Mouse (Mus musculus): Measurements from ENCODE around the gene Ctsk. TPM values are rescaled to one million over a fixed set of nuclear protein-coding genes. Genes with fewer than 3 reads are reported as not detected.

The Ctsk gene
- 3.2 and 4.3 TPM in 2 replicates for polyA plus RNA-seq (2015; fragmentation: Nextera tagmentation; extraction: Ambion mirVana)

- Histone ChIP-seq H3K4me2 (no peak within 1 kb of the TSS), H3K9me3 (replicated peaks) (no peaks in the 10 kb centered on the region), H3K27me3 (no peaks in the 10 kb centered on the region), H3K4me3 (no peak within 1 kb of the TSS), H3K36me3 (ENCODE audit: poor library complexity, severe bottlenecking) (peaks cover 32% of the 10 kb centered on the region), H3K9ac (no peak within 1 kb of the TSS), H3K27ac (no peak within 1 kb of the TSS), H3K4me1 (0 out of 2 replicates have a peak, but pooled peaks cover 3% of the 10 kb centered on the region)
- ATAC-seq, result no peak
- WGBS, result 91% methylated on average over 7 of the region's 7 CpGs
These were observed at the start of gene Ctsk for GRCm38 (mm10) chr3:95499024-95499423. Gene Ctsk (plus strand): TSS chr3:95499256.

- H3K4me1 ChIP-seq, result no peaks in the 10 kb centered on the region
- no peaks in the 10 kb centered on the region for H3K27me3 ChIP-seq
- no peak overlapping the region for H3K27ac ChIP-seq
- no peak overlapping the region for H3K4me2 ChIP-seq
- 61% methylated on average over 1 of the region's 1 CpGs for WGBS
- no peak overlapping the region for H3K4me3 ChIP-seq
- no peak for ATAC-seq
- H3K36me3 ChIP-seq (ENCODE audit: poor library complexity, severe bottlenecking), result peaks cover 40% of the 10 kb centered on the region
- H3K9me3 ChIP-seq (replicated peaks), result no peaks in the 10 kb centered on the region
- no peak overlapping the region for H3K9ac ChIP-seq
These were observed 48.6 kb upstream of the Ctsk start for GRCm38 (mm10) chr3:95450408-95450807.

- Histone ChIP-seq H3K9ac (no peak overlapping the region), H3K27ac (no peak overlapping the region), H3K9me3 (replicated peaks) (no peaks in the 10 kb centered on the region), H3K4me1 (no peaks in the 10 kb centered on the region), H3K27me3 (no peaks in the 10 kb centered on the region), H3K36me3 (ENCODE audit: poor library complexity, severe bottlenecking) (peaks cover 40% of the 10 kb centered on the region), H3K4me3 (no peak overlapping the region), H3K4me2 (no peak overlapping the region)
- WGBS, result 92% methylated on average over 3 of the region's 3 CpGs
- ATAC-seq, result no peak
These were observed 48.1 kb upstream of the Ctsk start for GRCm38 (mm10) chr3:95450915-95451314.

- Histone ChIP-seq H3K4me3 (no peak overlapping the region), H3K9ac (no peak overlapping the region), H3K27me3 (no peaks in the 10 kb centered on the region), H3K9me3 (replicated peaks) (no peaks in the 10 kb centered on the region), H3K4me1 (no peaks in the 10 kb centered on the region), H3K4me2 (no peak overlapping the region), H3K36me3 (ENCODE audit: poor library complexity, severe bottlenecking) (peaks cover 35% of the 10 kb centered on the region), H3K27ac (no peak overlapping the region)
- 97% methylated on average over 5 of the region's 5 CpGs for WGBS
- ATAC-seq, result no peak
These were observed 42.7 kb upstream of the Ctsk start for GRCm38 (mm10) chr3:95456367-95456766.

GRCm38 (mm10) chr3:95457758-95458157 is 41.3 kb upstream of the Ctsk start:
- no peaks in the 10 kb centered on the region for H3K4me1 ChIP-seq
- WGBS, result 87% methylated on average over 3 of the region's 3 CpGs
- H3K4me2 ChIP-seq, result no peak overlapping the region
- peaks cover 31% of the 10 kb centered on the region for H3K36me3 ChIP-seq (ENCODE audit: poor library complexity, severe bottlenecking)
- no peak for ATAC-seq
- H3K4me3 ChIP-seq, result no peak overlapping the region
- no peak overlapping the region for H3K27ac ChIP-seq
- no peaks in the 10 kb centered on the region for H3K9me3 ChIP-seq (replicated peaks)
- no peaks in the 10 kb centered on the region for H3K27me3 ChIP-seq
- H3K9ac ChIP-seq, result no peak overlapping the region

GRCm38 (mm10) chr3:95459381-95459780 is 39.7 kb upstream of the Ctsk start:
- H3K9me3 ChIP-seq (replicated peaks), result no peaks in the 10 kb centered on the region
- H3K9ac ChIP-seq, result no peak overlapping the region
- WGBS, result 69% methylated on average over 1 of the region's 1 CpGs
- H3K27me3 ChIP-seq, result no peaks in the 10 kb centered on the region
- no peak for ATAC-seq
- no peaks in the 10 kb centered on the region for H3K4me1 ChIP-seq
- peaks cover 16% of the 10 kb centered on the region for H3K36me3 ChIP-seq (ENCODE audit: poor library complexity, severe bottlenecking)
- H3K27ac ChIP-seq, result no peak overlapping the region
- H3K4me2 ChIP-seq, result no peak overlapping the region
- H3K4me3 ChIP-seq, result no peak overlapping the region

- Histone ChIP-seq H3K9me3 (replicated peaks) (no peaks in the 10 kb centered on the region), H3K4me3 (no peak overlapping the region)
- ATAC-seq, result no peak
These were observed 35.2 kb upstream of the Ctsk start for GRCm38 (mm10) chr3:95463852-95464251.

GRCm38 (mm10) chr3:95478966-95479365 is 20.1 kb upstream of the Ctsk start:
- no peak for ATAC-seq
- 96% methylated on average over 1 of the region's 1 CpGs for WGBS
- H3K36me3 ChIP-seq (ENCODE audit: poor library complexity, severe bottlenecking), result peaks cover 66% of the 10 kb centered on the region

More at GRCm38 (mm10) chr3:95463852-95464251, 35.2 kb upstream of the Ctsk start:
- Histone ChIP-seq H3K4me2 (no peak overlapping the region), H3K4me1 (no peaks in the 10 kb centered on the region), H3K27me3 (no peaks in the 10 kb centered on the region), H3K36me3 (ENCODE audit: poor library complexity, severe bottlenecking) (peaks cover 28% of the 10 kb centered on the region), H3K27ac (no peak overlapping the region), H3K9ac (no peak overlapping the region)

GRCm38 (mm10) chr3:95486421-95486820 is 12.6 kb upstream of the Ctsk start:
- Histone ChIP-seq H3K4me3 (no peak overlapping the region), H3K4me2 (no peak overlapping the region), H3K4me1 (no peaks in the 10 kb centered on the region), H3K27ac (no peak overlapping the region), H3K9me3 (replicated peaks) (no peaks in the 10 kb centered on the region), H3K36me3 (ENCODE audit: poor library complexity, severe bottlenecking) (peaks cover 67% of the 10 kb centered on the region), H3K9ac (no peak overlapping the region), H3K27me3 (no peaks in the 10 kb centered on the region)
- WGBS, result 91% methylated on average over 2 of the region's 2 CpGs
- ATAC-seq, result no peak

More at GRCm38 (mm10) chr3:95478966-95479365, 20.1 kb upstream of the Ctsk start:
- H3K27ac ChIP-seq, result no peak overlapping the region
- no peaks in the 10 kb centered on the region for H3K27me3 ChIP-seq
- no peak overlapping the region for H3K9ac ChIP-seq
- no peaks in the 10 kb centered on the region for H3K4me1 ChIP-seq
- no peaks in the 10 kb centered on the region for H3K9me3 ChIP-seq (replicated peaks)
- no peak overlapping the region for H3K4me2 ChIP-seq
- no peak overlapping the region for H3K4me3 ChIP-seq

- 93% methylated on average over 3 of the region's 3 CpGs for WGBS
- Histone ChIP-seq H3K4me3 (no peak overlapping the region), H3K36me3 (ENCODE audit: poor library complexity, severe bottlenecking) (peaks cover 73% of the 10 kb centered on the region)
These were observed 10.4 kb upstream of the Ctsk start for GRCm38 (mm10) chr3:95488679-95489078.

GRCm38 (mm10) chr3:95490238-95490637 is 8.8 kb upstream of the Ctsk start:
- Histone ChIP-seq H3K27me3 (no peaks in the 10 kb centered on the region), H3K9ac (no peak overlapping the region), H3K27ac (no peak overlapping the region), H3K36me3 (ENCODE audit: poor library complexity, severe bottlenecking) (peaks cover 85% of the 10 kb centered on the region), H3K4me3 (no peak overlapping the region), H3K4me1 (no peaks in the 10 kb centered on the region), H3K4me2 (no peak overlapping the region), H3K9me3 (replicated peaks) (no peaks in the 10 kb centered on the region)
- 96% methylated on average over 2 of the region's 2 CpGs for WGBS
- ATAC-seq, result no peak

More at GRCm38 (mm10) chr3:95488679-95489078, 10.4 kb upstream of the Ctsk start:
- ATAC-seq, result no peak
- Histone ChIP-seq H3K4me1 (no peaks in the 10 kb centered on the region), H3K9ac (no peak overlapping the region), H3K27me3 (no peaks in the 10 kb centered on the region), H3K9me3 (replicated peaks) (no peaks in the 10 kb centered on the region), H3K4me2 (no peak overlapping the region), H3K27ac (no peak overlapping the region)

GRCm38 (mm10) chr3:95494342-95494741 is 4.7 kb upstream of the Ctsk start:
- Histone ChIP-seq H3K4me3 (no peak overlapping the region), H3K9me3 (replicated peaks) (no peaks in the 10 kb centered on the region), H3K9ac (no peak overlapping the region), H3K4me2 (no peak overlapping the region), H3K27ac (no peak overlapping the region), H3K4me1 (no peaks in the 10 kb centered on the region), H3K36me3 (ENCODE audit: poor library complexity, severe bottlenecking) (peaks cover 70% of the 10 kb centered on the region), H3K27me3 (no peaks in the 10 kb centered on the region)
- 65% methylated on average over 6 of the region's 6 CpGs for WGBS
- no peak for ATAC-seq

GRCm38 (mm10) chr3:95498229-95498628 is 827 bp upstream of the Ctsk start:
- WGBS, result 96% methylated on average over 2 of the region's 2 CpGs
- H3K9me3 ChIP-seq (replicated peaks), result no peaks in the 10 kb centered on the region

More at GRCm38 (mm10) chr3:95498229-95498628, 827 bp upstream of the Ctsk start:
- no peak overlapping the region for H3K4me3 ChIP-seq
- ATAC-seq, result no peak
- H3K27ac ChIP-seq, result no peak overlapping the region
- no peak overlapping the region for H3K4me2 ChIP-seq
- 0 out of 2 replicates have a peak, but pooled peaks cover 3% of the 10 kb centered on the region for H3K4me1 ChIP-seq
- no peaks in the 10 kb centered on the region for H3K27me3 ChIP-seq
- H3K36me3 ChIP-seq (ENCODE audit: poor library complexity, severe bottlenecking), result peaks cover 38% of the 10 kb centered on the region
- no peak overlapping the region for H3K9ac ChIP-seq

Data from forebrain, embryonic 13.5 days (tissue).